Mouse (Mus musculus): ENCODE results near the gene Arhgdia. TPM values are rescaled to one million over a fixed set of nuclear protein-coding genes. Genes with fewer than 3 reads are reported as not detected.

Gene Arhgdia
- total RNA-seq, 2 experiments from 2014 or later: 71.0 to 89.8 TPM

DNA sequence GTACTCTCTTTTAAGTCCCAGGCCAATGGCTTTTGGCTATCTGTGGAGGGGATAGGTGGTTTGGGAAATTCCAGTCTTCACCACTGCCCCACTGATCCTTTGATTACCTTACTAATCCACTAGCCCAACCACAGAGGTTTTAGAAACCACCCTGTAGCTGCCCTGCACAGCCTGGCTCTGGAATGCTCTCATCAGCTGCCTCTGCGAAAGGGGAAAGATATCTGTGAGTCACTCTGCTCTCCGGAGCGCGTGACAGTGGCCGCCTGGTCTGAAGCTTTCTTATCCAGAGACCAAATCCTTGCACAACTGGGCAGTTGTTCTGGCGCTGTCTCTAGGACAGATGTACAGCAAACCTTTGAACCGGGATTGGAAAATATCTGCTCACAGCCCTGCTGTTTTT is 26.6 kb downstream of the Arhgdia start:
- peak; percentile 55 for DNase-seq (ENCODE audit: low spot score)

DNA sequence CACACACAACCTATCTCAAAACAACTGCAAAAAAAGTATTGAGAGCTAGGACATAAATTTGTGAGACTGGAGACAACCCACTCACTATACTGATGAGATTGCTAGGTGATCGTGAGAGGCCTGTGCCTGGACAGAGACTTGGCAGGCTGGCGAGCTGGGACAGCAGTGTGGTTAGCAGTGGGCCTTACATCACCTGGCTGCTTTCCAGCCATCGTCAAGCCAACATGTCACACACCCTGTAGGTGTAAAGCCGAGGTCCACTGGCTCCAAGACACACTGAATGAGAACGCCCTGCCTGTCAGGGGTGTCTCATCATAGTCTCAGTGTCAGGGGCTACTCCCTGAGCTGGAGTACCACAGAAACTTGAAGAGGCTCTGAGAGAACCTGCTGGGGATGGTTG is 28.7 kb downstream of the Arhgdia start:
- no peak for DNase-seq (ENCODE audit: low spot score)

DNA sequence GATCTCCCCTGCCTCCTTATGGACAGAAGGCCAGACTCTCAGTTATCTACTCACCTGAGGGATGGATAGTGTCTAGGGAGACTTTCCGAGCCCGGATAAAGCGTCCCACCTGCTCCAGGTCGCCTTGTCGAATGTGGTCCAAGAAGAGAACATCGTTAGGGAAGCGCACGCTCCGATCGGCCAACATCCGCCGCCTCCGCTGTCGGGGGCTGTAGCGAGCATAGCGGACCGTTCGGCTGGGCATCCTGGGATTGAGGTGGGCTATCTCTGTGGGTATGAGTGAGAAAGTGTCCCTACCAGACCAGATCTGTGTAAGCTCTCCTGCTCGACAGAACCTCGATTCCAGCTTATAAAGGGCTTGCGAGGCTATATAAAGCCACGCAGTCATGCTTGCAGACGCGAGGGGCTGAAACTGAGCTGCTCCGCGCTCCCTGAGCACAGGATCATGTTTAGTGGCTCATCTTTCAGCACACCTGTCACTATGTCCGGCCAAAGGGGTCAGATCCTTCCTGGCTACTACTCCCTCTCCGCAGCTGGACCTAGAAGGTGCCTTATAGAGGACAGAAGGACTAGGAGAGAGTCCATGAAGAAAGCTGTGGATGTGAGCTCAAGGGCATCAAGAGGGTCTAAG is 30.5 kb downstream of the Arhgdia start, which contains the start of gene Ppp1r27:
Gene Ppp1r27 (minus strand): TSS at position 323 of the 631 bp plus-strand sequence.
- DNase-seq (ENCODE audit: low spot score): peak; percentile 85

DNA sequence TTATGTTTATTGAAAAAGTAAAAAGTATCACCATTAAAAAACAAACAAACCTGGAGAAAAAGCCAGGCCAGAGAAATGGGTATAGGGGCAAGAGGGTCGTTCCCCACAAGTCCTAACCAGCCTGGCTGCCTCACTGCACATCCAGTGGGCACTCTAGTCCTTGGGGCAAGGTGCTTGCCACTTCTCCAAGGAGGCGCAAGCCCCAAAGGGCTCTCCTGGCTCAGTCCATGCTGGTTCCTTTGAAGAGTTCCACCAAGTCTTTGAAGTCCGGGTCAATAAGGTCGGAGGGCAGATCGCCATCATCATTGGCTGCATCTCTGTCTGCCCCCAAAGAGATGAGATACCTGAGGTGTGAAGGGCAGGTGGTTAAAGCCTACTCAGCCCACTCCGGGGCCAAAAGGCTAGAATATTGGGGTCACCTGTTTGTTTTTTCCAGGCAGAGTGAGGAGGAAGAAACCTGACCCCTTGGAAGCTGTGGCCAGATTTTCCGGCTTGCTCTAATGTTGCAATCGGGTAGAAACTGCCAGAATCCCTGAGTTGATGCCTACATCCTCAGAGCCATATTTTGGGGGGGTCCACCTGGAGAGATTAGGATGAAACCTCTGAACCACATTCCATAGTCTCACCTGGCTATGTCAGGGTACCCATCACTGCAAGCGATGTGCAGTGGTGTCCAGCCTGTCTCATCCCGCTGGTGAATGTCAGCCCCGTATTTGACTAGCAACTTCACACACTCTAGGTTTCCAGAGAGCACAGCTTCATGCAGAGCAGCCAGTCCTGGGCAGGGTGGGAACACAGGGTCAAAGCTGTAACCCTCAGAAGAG is 31.2 kb downstream of the Arhgdia start:
- peak; percentile 64 for DNase-seq (ENCODE audit: low spot score)

DNA sequence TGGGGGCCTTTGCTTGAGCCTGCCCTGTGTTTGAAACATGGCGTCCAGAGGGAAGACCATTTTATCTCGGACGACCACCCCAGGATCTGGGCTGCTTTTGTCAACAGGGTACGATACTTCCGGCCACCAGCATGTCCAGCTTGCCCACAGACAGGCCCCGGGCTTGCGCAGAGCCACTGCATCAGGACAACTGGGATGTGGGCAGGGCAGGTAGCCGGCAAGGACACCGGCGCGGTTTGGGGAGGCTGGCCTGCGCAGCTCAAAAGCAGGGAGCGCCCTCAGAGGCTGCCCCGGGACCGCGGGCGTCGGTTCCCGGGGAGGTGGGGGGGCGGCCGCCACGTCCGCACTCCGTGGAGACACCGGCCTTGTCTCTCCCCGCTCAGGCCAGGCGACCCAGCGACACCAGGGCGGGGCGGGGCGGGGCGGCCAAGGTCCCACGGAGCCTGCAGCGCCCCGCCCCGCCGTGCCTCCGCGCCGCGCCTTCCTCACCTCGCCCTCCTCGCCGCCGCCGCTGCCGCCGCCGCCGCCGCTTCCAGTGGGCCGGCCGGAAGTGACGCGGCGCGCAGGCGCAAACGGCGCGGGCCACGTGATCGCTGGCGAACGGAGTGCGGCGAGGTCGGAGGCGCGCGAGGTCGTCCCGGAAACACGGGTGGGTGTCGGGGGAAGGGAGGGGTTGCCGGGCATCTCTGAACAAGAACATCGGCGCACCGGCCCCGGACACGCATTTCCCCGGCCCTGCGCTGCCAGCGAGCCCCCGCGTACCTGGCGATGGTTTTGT is 32.1 kb downstream of the Arhgdia start, which contains the start of gene Mcrip1:
Gene Mcrip1 (minus strand): TSS at position 560 of the 778 bp plus-strand sequence.
- DNase-seq (ENCODE audit: low spot score): peak; percentile 94

DNA sequence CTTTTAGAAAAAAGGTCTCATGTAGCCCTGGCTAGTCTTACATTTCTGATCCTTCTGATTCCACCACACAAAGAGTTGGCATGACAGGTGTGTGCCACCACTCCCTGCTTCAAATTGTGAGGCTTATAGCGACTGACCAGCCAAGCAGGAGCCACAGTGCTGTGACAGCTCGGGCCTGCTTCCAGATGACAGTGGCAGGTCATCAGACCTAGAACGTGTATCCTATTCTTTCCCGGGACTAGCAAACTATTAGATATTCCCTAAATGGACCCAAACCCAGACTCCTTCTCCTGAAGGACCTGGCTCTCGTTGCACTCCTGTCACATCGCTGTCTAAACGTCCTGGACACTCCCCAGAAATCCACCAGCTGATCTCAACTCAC is 32.6 kb downstream of the Arhgdia start:
- peak; percentile 20 for DNase-seq (ENCODE audit: low spot score)

DNA sequence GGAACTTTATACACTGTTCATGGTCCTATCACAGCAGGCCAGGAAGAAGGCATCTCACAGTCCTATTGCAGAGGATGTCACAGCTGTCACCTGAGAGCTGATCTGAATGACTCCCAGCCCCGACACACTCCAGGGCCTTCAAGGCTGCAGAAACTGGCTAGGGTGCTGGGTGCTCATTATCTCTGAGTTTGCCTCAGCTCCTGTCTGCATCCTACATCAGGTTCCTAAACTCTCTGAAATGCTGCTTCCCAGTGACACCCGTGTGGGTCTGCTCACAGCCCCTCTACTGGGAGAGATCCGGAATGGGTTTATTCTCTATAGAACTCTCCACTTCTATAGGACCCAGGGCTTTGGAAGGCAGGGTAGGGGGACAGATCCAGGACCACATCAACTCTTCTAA is 33.2 kb downstream of the Arhgdia start:
- no peak for DNase-seq (ENCODE audit: low spot score)

DNA sequence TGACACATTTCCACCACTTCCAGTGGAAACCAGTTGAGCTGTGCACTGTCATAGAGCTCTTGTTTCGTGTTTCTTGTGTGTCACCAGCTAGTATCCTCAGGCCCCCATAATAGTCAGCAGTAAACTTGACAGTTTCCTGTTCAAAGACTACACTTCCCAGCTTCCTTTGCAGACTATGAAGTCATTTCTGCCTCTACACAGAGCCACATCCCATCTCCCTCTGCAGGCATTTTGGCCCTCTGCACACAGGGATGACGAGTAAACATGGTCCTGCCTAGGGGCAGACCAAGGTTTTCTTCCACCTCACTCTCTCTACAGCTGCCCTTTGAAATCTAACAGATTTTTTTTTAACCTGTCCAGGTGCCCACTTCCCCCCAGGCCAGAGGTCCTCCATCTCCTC is 34.0 kb downstream of the Arhgdia start:
- peak; percentile 25 for DNase-seq (ENCODE audit: low spot score)

DNA sequence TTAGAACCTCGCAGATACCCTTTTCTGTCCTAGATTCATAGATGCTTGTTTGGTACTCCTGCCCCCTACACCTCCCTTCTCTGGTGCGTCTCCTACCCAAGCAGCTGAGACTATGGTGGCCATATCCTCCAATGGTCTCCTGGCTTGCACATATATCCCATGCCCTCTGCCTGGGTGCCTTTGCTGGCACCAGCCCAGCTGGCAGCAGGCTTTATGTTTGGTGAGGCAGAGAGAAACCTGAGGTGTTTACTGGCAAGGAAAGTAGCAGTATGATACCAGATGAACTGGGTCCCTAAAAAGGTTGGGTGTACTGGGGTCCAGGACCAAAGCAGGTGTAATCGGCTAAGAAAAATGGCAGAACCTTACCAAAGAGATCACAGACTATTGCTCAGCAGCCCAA is 35.5 kb downstream of the Arhgdia start:
- DNase-seq (ENCODE audit: low spot score): peak; percentile 48

DNA sequence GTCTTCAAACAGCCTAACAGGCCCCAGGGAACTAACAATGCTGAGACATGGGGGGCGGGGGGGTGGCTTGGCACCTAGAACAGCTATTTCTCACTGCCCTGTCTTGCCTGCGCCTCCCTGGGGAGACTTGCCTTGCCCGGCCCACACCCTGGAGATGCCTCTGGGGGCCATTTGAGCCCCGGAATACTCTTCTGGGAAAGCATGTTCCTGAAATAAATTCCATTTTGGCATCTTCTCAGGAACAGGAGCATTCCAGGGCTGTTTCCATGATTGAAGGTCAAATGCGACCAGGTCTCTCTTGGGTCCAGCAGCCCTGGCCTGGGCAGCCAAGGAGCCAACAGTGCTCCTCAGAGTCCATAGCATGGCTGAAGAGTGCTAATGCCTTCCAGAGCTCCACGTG is 39.0 kb downstream of the Arhgdia start:
- peak; percentile 28 for DNase-seq (ENCODE audit: low spot score)

DNA sequence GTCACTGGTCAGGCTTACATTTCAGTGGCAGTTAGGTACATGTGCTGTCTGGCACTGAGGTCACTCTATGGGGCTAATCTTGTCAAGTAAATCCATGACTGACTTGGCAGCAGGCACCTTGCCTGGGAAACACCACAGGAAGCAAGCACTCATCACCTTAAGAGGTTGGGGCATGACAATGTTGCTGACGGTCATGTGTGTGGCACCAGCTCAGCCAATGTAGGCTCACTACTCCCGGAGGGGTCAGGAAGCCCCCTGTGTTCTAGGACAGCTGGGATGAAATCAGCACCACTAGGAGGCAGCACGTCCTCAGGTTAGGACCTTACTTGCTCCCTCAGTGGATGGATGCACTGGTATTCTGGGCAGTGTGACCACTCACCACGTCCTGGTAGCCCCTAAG is 39.5 kb downstream of the Arhgdia start:
- peak; percentile 55 for DNase-seq (ENCODE audit: low spot score)

DNA sequence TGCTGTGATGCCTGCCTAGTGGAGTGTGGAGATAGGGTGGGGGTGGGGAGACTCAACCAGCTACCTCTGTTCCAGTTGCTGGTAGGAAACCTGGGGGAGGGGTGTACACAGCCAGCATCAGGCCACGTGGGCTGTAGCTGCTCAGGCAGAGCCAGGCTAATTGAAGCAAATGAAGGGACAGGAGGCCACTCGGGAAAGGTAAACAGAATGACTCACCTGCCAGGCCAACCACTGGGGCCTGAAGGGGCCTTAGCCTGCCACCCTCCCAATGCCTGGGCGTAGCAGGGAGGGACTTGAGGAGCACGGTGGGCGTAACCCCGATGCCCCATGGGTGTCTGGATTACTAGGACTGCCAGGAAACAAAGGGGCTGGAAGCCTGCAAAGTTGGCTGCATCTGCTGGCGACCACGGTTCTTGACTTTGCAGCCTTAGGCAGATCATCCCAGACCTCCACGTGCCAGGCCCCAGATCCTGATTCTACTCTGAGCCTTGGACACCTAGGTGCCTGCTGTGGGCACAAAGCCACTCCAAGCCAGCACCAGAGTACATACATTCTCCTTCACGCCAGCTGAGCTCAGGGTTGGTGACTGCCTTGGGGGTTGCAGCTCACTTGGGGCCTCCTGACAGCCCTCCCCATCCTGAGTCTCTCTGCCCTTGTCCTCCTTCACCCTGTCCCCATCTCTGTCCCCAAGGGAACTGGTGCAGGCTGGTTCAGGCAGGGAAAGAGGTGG is 42.0 kb downstream of the Arhgdia start:
- DNase-seq (ENCODE audit: low spot score): no peak

DNA sequence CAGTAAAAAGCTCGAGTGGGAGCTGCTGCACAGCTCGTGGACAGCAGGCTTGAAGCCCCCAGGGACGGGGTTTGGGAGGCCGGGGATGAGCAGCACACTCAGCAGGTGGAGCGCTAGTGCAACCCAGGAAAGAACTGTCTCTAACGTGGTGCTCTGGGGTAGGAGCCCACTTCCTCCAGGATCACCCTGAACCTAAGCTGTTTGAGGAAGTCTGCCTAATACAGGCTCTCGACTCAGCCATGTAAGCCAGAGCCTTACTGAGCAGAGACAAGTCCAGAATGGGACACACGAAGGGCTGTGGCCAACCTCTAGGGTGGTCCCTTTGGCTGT is 42.5 kb downstream of the Arhgdia start:
- no peak for DNase-seq (ENCODE audit: low spot score)

DNA sequence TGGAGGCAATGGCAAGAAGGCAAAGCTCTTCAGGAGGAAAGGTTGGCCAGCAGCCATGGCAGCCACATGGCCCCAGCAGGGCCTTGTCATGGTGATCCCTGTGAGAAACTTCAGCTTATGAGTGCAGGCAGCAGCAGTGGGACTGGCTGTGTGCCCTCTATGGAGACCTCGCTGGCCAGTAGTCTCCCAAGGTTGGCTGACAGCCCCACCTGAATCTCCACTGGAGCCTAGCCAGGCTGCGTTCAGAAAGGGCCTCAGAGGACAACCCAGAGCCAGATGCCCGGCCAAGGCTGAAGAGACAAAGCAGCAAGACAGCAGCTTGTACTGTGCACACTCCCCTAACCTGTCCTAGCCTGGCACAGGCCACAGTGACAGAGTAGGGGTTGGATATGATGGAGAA is 42.9 kb downstream of the Arhgdia start:
- DNase-seq (ENCODE audit: low spot score): peak; percentile 92

DNA sequence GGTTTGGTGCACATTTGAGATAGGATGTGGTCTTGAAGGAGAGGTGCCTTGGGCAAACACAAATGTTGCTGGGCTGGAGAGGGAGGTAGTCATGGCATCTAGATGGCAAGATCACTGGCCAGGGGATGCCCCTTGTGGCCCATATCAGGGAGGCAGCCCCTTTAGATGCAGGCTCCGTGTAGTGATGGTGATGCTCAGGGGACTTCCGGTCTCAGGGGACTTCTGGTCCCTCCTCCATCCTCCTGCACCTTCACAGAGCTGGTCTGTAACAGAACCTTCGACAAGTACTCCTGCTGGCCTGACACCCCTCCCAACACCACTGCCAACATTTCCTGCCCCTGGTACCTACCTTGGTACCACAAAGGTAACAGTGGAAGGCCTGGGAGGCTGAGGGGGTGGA is 45.6 kb downstream of the Arhgdia start:
- no peak for DNase-seq (ENCODE audit: low spot score)

DNA sequence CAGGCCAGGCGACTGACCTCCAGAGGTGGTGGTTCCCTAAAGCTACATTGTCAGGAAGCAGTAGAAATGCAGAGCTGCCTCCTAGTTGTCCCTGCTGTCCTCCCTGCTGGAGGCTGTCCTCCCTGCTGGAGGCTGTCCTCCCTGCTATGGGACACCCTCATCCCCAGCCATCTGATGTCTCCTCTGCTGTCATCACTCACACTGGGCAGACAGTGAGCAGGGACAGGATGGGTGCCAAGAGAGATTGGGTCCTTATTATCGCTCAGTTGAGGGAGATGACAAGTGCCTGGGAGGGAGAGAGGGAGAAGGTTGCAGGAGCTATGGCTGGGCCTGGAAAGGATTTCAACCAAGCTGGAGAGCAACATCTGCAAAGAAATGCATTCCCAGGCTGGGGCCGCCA is 46.3 kb downstream of the Arhgdia start:
- no peak for DNase-seq (ENCODE audit: low spot score)

DNA sequence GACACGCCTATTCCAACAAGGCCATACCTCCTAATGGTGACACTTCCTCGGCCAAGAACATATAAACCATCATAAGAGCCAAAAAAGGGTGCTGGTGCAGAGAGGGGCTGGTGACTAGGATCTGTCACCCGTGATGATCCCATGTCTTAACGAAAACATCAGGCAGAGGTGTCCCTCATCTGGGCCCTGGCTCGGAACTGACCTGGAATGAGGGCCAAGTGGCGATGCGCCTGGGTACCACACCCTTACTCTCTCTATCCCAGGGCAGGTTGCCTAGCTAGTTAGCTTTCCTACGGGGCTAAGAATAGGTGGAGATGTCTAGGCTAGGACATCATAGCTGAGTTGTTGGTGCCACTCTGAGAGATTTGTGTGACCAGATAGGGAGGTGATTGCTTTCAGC is 47.3 kb downstream of the Arhgdia start:
- DNase-seq (ENCODE audit: low spot score): no peak

DNA sequence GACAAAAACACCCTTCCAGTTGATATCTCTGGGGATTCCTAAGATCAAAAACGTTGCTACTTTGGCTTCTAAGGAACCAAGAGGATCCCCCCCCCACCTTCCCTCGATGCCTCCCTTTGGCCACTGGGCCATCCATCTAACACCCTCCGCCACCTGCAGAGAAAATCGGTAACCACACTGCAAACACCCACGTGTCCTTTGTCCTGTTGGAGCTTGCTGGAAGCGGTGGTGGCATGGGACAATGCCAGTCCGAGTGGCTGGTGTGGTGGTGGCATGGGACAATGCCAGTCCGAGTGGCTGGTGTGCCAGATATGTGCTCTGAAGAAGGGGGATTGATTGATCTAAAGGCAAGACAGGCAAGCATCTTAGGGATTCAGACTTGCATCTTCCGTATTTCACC is 49.8 kb downstream of the Arhgdia start:
- no peak for DNase-seq (ENCODE audit: low spot score)

DNA sequence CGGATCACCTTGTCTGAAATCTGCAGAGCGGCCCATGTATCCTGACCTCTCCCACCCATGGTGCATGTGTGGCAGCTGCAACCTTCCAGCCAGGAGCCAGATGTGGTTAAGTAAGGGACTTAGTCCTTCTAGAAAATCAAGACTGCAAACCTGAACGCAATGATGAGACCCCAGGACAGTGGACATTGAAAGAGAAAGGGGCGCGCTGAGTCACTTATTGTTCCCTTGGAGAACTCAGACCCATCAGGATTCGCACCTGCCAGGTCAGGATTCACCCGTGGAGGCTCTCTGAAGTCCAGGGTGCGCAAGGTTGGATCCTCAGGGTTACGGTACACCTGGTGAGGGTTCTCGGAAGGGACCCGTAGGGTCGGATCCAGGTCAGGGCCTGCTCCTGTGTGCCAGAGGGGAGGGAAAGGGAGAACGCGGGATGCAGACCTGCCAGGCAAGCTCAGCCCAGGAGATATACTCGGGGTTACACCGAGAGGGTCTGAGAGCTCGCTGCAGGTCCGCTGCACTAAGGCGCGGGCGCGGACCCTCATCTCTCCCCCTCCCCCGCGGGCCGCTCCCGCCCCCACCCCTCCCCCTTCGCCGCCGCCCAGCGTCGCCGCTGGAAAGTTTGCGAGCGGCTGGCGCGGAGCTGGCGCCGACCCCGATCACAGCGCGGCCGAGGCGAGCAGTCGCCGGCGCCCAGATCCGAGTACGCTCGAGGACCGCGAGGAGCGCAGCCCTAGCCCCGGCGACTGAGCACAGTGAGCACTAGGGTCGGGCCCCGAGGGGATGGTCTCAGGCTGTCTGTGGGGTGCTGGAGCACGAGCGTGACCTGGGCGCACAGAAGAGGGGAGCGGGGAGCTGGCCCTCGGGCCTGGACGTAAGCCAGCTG is 51.1 kb downstream of the Arhgdia start, which contains the start of gene Gcgr:
Gene Gcgr (plus strand): TSS at position 615 of the 880 bp plus-strand sequence.
- no peak for DNase-seq (ENCODE audit: low spot score)

DNA sequence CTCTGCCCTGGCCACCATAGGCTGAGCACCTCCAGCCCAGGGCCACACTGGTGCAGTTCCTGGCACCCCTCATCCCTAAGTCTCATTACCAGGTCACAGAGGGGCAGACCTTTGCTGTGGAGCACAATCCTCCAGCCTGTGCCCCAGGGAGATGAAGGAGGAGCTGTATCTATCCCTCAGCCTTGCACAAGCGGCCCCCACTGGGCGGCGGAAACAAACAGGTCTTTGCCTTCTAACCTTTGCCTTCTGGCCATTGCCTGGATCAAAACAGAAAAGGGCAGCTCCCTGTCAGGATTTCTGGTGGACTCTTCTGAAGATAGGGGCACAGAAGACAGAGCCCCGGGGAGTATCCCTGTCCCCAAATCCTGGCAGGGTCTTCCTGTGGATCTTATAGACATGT is 52.5 kb downstream of the Arhgdia start:
- no peak for DNase-seq (ENCODE audit: low spot score)

Data from gastrocnemius, adult 18-20 months (tissue).